Mouse (Mus musculus) embryonic facial prominence, embryonic 10.5 days (tissue): Measurements from ENCODE around the gene Agap3. TPM values are rescaled to one million over a fixed set of nuclear protein-coding genes. Genes with fewer than 3 reads are reported as not detected.
A peak's percentile ranks its signal among the peaks of the same experiment; 100 is the strongest.

Source experiments
- DNase-seq: peaks from one replicate; pipeline ENCODE4 v3.0.0-alpha.2; 2017; ENCODE audit warnings: low spot score
- H3K27ac ChIP-seq: fragments of 300-500 bp; sonication (generic); replicated peaks from 2 replicates; pipeline ENCODE4 v1.5.1; 2016; ENCODE audit warnings: mild to moderate bottlenecking
- H3K27me3 ChIP-seq: fragments of 300-500 bp; sonication (generic); replicated peaks from 2 replicates; pipeline ENCODE4 v1.6.1; 2016; ENCODE audit warnings: low read depth, mild to moderate bottlenecking; ENCODE audit not compliant: poor library complexity, severe bottlenecking
- H3K36me3 ChIP-seq: fragments of 300-500 bp; sonication (generic); replicated peaks from 2 replicates; pipeline ENCODE4 v1.6.1; 2016; ENCODE audit warnings: mild to moderate bottlenecking, moderate library complexity
- H3K4me1 ChIP-seq: fragments of 300-500 bp; sonication (generic); 2 replicates; pipeline ENCODE4 v1.6.1; 2016
- H3K4me3 ChIP-seq: fragments of 300-500 bp; sonication (generic); 2 replicates; pipeline ENCODE4 v1.5.1; 2016; ENCODE audit warnings: mild to moderate bottlenecking, moderate library complexity
- H3K9me3 ChIP-seq: fragments of 300-500 bp; sonication (generic); 2 replicates; pipeline ENCODE4 v1.6.1; 2016; ENCODE audit warnings: mild to moderate bottlenecking
- WGBS: fragments of 180-500 bp; shearing (Covaris S2); methylation state at CpG from one replicate; pipeline ENCODE4 v1.1.7; 2016; 5-methylcytosine and 5-hydroxymethylcytosine counted together
- polyA plus RNA-seq: library from polyadenylated mRNA; unstranded; fragments of >200 nt; fragmentation: Nextera tagmentation; extraction: Ambion mirVana; gene quantifications from 2 replicates; pipeline ENCODE4 v1.2.1, GENCODE M21; 2016

The Agap3 gene
- polyA plus RNA-seq, 1 experiment from 2014 or later = 30.8 TPM

- H3K4me1 ChIP-seq = peaks cover 9% of the 10 kb centered on the region
- no peak overlapping the region for H3K4me3 ChIP-seq
- no peak for DNase-seq
- no peaks in the 10 kb centered on the region for H3K36me3 ChIP-seq
- H3K27me3 ChIP-seq = peaks cover 54% of the 10 kb centered on the region
- no peaks in the 10 kb centered on the region for H3K9me3 ChIP-seq
- H3K27ac ChIP-seq = no peak overlapping the region
- 55% methylated on average over 5 of the region's 5 CpGs for WGBS
Observed at GRCm38 (mm10) chr5:24534292-24534691, 82.3 kb downstream of the Agap3 start.

- DNase-seq = no peak
- Histone ChIP-seq H3K27ac (no peak overlapping the region), H3K4me1 (peaks cover 21% of the 10 kb centered on the region), H3K4me3 (no peak overlapping the region), H3K27me3 (peaks cover 47% of the 10 kb centered on the region), H3K9me3 (no peaks in the 10 kb centered on the region), H3K36me3 (no peaks in the 10 kb centered on the region)
- WGBS = 88% methylated on average over 3 of the region's 3 CpGs
Observed at GRCm38 (mm10) chr5:24535731-24536130, 83.8 kb downstream of the Agap3 start.

GRCm38 (mm10) chr5:24536511-24536910, 84.5 kb downstream of the Agap3 start:
- WGBS = 81% methylated on average over 5 of the region's 5 CpGs
- H3K27me3 ChIP-seq = peaks cover 39% of the 10 kb centered on the region
- H3K9me3 ChIP-seq = no peaks in the 10 kb centered on the region

GRCm38 (mm10) chr5:24537618-24538017, 85.6 kb downstream of the Agap3 start:
- Histone ChIP-seq H3K36me3 (no peaks in the 10 kb centered on the region), H3K4me1 (peaks cover 29% of the 10 kb centered on the region), H3K27me3 (peaks cover 28% of the 10 kb centered on the region), H3K9me3 (no peaks in the 10 kb centered on the region), H3K27ac (no peak overlapping the region), H3K4me3 (no peak overlapping the region)
- WGBS = 72% methylated on average over 16 of the region's 16 CpGs
- no peak for DNase-seq

More at GRCm38 (mm10) chr5:24536511-24536910, 84.5 kb downstream of the Agap3 start:
- H3K4me3 ChIP-seq = no peak overlapping the region
- no peak overlapping the region for H3K27ac ChIP-seq
- no peak for DNase-seq
- peaks cover 28% of the 10 kb centered on the region for H3K4me1 ChIP-seq
- no peaks in the 10 kb centered on the region for H3K36me3 ChIP-seq

GRCm38 (mm10) chr5:24539571-24540296, 87.8 kb downstream of the Agap3 start:
- no peak for DNase-seq
- Histone ChIP-seq H3K4me1 (peaks cover 24% of the 10 kb centered on the region), H3K4me3 (no peak overlapping the region), H3K9me3 (no peaks in the 10 kb centered on the region), H3K36me3 (no peaks in the 10 kb centered on the region), H3K27ac (no peak overlapping the region; the same call in 1 of the 2 replicates), H3K27me3 (peaks cover 18% of the 10 kb centered on the region)
- WGBS = 78% methylated on average over 22 of the region's 22 CpGs

GRCm38 (mm10) chr5:24540387-24541143, 88.6 kb downstream of the Agap3 start, which contains the start of gene Asb10:
Gene Asb10, minus strand, starts transcription at chr5:24540978.
- Histone ChIP-seq H3K9me3 (no peaks in the 10 kb centered on the region), H3K27me3 (peaks cover 18% of the 10 kb centered on the region; the same call in 1 of the 2 replicates), H3K4me1 (peaks cover 24% of the 10 kb centered on the region), H3K4me3 (peak within 1 kb of the TSS; percentile 16), H3K27ac (peak within 1 kb of the TSS; percentile 31; the same call in 1 of the 2 replicates), H3K36me3 (no peaks in the 10 kb centered on the region)
- DNase-seq = no peak
- 40% methylated on average over 14 of the region's 14 CpGs for WGBS

- peak overlapping the region; percentile 31; the same call in 1 of the 2 replicates for H3K27ac ChIP-seq
- H3K9me3 ChIP-seq = no peaks in the 10 kb centered on the region
- 30% methylated on average over 6 of the region's 6 CpGs for WGBS
- H3K4me1 ChIP-seq = peaks cover 24% of the 10 kb centered on the region
- peaks cover 18% of the 10 kb centered on the region; the same call in 1 of the 2 replicates for H3K27me3 ChIP-seq
- H3K4me3 ChIP-seq = peak overlapping the region; percentile 16; the same call in 1 of the 2 replicates
- H3K36me3 ChIP-seq = no peaks in the 10 kb centered on the region
- DNase-seq = no peak
Observed at GRCm38 (mm10) chr5:24541144-24541569, 89.2 kb downstream of the Agap3 start.

- peaks cover 11% of the 10 kb centered on the region; the same call in 1 of the 2 replicates for H3K27me3 ChIP-seq
- DNase-seq = no peak
- H3K27ac ChIP-seq = no peak overlapping the region
- no peaks in the 10 kb centered on the region for H3K9me3 ChIP-seq
- no peak overlapping the region for H3K4me3 ChIP-seq
- H3K36me3 ChIP-seq = no peaks in the 10 kb centered on the region
- WGBS = 75% methylated on average over 7 of the region's 7 CpGs
- H3K4me1 ChIP-seq = peaks cover 24% of the 10 kb centered on the region
Observed at GRCm38 (mm10) chr5:24542643-24543042, 90.7 kb downstream of the Agap3 start.

- H3K4me1 ChIP-seq = peaks cover 34% of the 10 kb centered on the region
- no peaks in the 10 kb centered on the region for H3K36me3 ChIP-seq
- DNase-seq = peak; percentile 53
- H3K4me3 ChIP-seq = peak overlapping the region; percentile 31; the same call in 1 of the 2 replicates
- H3K27ac ChIP-seq = peak overlapping the region; percentile 45
- WGBS = 35% methylated on average over 26 of the region's 26 CpGs
- no peaks in the 10 kb centered on the region for H3K9me3 ChIP-seq
- H3K27me3 ChIP-seq = peaks cover 43% of the 10 kb centered on the region
Observed at GRCm38 (mm10) chr5:24550598-24551316, 98.8 kb downstream of the Agap3 start.

GRCm38 (mm10) chr5:24551317-24551688, 99.3 kb downstream of the Agap3 start:
- Histone ChIP-seq H3K4me1 (peaks cover 34% of the 10 kb centered on the region), H3K9me3 (no peaks in the 10 kb centered on the region), H3K36me3 (no peaks in the 10 kb centered on the region), H3K4me3 (peak overlapping the region; percentile 31; the same call in 1 of the 2 replicates), H3K27me3 (peaks cover 43% of the 10 kb centered on the region), H3K27ac (peak overlapping the region; percentile 45)
- 48% methylated on average over 2 of the region's 2 CpGs for WGBS
- no peak for DNase-seq
